Mouse (Mus musculus) spleen, adult 18-20 months (tissue): Measurements from ENCODE around the gene Sike1.

Experiments used
- DNase-seq, 2 experiments: peaks; one replicate each; pipeline ENCODE4 v3.0.0; 2022; ENCODE audit warnings: mixed read lengths in 2 of 2

The Sike1 gene

DNA sequence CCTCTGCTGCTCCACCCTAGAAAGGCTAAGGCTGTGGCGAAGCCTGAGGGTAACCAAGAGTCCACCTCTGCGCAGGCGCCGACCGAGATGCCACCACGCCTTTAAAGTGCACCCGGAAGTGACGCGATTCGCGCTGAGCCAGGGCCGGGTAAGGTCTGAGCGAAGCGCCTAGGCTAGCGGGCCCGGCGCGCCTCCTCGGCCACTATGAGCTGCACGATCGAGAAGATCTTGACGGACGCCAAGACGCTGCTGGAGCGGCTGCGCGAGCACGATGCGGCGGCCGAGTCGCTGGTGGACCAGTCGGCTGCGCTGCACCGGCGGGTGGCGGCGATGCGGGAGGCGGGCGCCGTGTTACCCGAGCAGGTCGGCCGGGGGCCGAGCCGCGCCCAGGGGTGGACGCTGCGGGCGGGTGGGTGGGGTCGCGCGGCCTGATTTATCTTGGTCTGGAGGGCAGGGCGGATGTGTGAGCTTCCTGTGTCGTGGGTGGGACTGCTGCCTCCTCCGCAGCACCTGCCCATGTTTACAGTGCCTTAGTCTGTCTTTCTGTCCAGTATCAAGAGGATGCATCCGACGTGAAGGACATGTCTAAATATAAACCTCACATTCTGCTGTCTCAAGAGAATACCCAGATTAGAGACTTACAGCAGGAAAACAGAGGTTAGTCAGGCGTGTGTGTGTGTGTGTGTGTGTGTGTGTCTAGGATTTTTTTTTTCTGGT, at the start of gene Sike1:
TSS of gene Sike1 (plus strand) at position 104 of the 717 bp plus-strand sequence.
- peak; percentile 94 to 97 for DNase-seq

DNA sequence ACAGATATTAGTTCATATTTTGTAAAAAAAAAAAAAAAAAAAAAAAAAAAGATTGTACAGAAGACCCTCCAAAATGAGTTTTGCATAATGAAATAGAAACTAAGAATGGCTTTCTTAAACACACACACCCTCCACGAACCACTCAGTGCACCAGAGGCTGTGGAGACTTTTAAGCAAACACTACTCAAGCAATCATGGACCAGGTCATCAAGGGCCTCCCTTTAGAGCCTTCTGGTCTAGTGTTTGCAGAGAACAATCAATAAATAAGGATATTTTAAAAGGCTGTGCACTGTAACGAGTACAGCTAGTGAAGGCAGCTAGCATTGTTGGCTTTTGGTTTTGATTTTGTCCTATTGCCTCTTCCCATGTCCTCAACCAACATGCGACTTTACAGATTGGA, 49.2 kb upstream of the Sike1 start:
- DNase-seq, result no peak

DNA sequence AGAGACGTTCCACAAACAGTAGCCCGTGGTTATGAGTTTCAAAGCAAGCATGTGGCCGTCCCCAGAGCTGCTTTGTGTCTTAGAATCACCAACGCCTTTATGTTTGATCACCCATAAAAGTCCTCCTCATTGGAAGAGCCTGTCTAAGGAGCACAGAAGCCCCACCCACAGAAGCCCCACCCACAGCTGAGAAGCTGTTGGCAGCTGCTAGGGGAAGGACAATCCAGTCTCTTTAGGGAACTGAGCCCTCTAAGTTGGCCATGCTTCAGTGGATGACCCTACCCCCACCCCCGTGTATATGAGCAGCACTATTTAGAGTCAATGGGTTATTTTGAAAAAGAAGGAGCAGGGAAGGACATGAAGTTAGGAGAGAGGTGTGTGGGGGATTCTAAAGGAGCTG, 48.6 kb upstream of the Sike1 start:
- DNase-seq, result peak in 1 of 2 experiments; percentile 14

DNA sequence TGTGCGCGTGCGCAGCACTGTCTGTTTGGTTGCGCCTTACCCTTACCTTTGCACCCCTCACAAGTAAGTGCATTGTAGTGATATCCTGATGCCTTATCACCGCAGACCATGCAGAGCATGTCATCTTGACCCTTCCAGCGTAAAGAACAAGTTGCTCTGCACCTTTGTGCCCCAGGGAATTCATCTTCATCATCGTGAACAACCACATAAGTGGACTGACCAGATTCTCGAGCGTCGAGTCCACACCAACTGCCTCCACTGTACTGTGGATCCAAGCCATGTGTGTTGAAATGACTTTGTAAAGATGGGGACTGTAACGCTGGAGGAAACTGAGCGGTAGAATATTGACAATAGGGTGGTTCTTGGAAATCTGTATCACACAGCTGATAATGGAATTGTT, 41.0 kb upstream of the Sike1 start:
- DNase-seq, result no peak

DNA sequence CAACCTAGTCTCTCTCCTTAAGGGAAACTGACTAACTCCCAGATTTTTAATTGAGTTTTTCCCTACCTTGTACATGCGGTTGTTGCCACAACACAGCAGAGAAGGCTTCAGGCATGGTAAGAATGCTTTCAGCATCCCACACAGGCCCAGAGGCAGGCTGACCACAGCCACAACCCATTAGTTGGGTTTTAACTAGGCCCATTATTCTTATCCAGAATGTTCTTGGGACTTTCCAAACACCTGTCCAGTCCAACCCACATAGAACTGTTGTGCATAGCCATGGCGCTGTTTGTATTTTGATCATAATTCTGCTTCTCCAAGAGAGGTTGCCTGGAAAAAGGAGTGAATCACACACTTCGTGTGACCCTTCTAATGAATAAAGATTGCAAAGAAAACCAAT, 40.4 kb upstream of the Sike1 start:
- no peak for DNase-seq

DNA sequence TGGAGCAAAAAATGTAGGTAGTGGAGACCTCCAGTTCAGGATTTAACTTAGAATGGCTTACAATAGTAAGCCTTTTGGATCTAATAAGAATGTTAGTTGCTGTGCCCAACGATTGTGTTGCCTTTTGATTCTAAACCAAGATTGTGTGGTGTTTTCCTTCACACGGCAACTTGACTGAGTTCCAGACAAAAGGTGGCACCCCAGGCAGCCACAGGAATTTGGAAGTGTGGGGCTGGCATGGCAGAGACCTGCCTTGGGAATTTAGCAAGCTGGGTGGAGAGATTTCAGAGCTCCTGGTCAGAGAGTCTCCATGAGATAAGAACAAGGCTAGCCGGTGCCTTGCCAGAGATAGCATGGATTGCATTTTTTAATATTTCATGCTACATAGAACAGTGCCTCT, 39.9 kb upstream of the Sike1 start:
- no peak for DNase-seq

DNA sequence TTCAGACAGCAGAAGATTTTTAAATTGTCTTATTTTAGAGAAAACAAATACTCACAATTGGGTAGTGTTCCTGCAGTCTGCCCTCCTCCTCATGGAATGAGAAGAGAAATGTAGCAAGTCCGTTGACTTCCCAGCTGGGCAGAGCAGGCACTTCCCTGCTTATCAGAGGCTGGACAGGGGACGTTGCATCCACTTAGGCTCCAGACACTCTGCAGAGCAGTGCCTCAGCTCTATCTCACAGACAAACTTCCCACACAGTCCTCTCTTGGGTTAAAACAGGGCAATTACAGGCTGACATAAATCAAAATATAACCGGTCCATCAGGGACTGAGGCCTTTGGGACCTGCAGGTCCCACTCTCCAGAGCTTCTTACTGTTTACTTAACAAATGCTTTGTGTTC, 31.5 kb upstream of the Sike1 start, which contains the start of gene Nr1h5:
TSS of gene Nr1h5 (minus strand) at position 101 of the 400 bp plus-strand sequence.
- no peak for DNase-seq

DNA sequence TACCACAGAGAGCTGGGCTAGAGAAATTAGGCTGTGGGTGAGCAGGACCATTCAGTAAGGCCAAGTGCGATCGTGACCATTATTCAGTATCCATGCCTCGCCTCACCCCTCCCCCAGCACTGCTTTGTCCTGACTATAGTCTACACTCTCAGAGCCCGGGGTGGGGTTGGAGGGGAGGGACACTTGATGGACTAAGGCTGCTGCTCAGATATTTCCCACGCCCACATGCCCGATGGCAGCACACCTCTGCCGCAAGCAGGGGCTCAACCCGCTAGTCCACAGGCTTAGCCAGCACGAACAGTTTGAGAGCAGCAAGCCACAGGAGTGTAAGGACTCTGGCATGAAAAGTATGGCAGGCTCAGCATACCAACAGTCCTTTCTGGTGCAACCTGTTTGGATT, 25.4 kb upstream of the Sike1 start:
- DNase-seq, result no peak

DNA sequence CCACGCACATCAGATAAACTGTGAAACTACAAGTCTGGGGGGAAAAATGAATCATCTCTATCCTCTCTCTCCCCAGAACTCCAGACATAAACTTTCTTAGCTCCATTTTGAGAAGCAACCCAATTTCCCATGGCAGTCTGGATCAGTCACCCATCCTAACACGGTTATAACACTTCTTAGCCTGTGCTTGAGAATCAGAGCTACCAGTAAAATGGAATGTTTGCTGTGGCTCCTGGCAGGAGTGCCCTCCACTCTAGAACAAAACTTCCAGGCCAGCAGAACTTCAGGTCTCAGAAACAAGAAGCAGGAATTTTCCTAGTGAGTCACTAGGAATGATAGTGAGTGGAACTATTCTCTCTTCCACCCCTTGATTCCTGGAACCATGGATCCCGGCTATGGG, 25.0 kb upstream of the Sike1 start:
- DNase-seq, result no peak

DNA sequence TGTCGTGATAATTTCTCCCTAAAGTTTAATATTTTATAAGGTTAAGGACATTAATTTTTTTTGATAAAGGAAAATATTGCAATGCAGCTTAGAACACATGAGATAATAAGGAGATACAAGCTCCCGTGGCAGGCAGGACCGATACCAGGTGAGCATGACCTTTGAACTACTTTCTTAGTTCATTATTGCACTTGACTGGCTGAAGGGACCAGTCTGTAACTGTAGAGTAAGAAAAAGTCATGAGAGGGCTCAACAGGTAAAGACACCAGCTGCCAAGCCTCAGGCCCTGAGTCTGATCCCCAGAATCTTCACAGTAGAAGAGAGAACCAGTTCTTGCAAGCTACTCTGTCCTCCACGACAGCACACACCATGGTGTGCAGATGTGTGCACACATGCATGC, 18.6 kb upstream of the Sike1 start:
- DNase-seq, result no peak

DNA sequence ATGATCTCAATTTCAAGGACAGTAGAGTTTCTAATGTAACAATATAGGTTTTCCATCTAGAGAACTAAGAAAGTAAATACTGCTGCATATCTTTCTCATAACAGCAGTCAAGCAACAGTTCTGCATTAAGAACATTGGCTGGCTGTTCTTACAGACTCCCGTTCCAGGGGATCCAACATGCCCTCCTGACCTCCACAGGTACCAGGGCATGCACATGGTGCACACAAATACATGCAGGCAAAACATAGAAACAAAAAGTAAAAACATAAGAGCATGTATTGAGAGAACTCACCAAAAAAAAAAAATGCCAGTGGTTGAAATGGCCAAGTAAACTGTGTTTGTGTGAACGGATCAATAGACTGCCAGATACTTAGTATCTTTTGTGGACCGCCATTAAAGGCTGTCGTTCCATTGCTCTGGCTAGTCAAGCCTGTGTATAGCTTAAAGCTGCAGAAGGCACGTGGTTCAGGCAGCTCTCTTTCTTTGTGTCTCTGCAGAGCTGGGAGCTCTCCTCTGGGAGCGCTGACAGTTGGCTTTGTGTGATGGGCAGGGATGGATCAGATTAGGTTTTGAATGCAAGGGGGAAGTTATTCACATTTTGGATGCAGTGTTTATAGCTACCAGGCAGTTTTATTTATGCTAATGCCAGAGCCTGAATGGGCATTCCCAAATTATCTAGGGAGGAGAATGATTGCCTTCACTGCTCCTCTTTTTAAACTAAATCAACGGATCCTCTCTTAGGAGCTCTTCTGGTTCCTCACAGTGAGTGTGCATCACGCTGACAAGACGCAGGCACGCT, 15.8 kb upstream of the Sike1 start:
- no peak for DNase-seq

DNA sequence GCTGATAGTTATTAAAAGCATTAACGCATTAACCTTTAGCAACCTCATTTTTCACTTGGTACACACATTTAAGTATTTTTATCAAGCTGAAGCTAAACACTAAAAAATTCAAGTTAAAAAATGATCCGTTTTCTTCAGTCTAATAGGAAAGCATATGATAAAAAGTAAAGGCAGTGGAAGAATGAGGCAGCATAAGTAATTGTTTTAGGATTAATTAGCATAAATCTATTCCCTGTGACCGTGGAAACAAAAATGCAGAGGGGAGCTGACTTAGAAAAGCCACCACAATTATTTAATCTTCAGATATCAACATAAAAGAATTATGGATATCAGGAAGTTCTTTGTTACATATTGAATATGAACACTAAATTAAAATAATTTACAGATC, 15.2 kb upstream of the Sike1 start:
- no peak for DNase-seq

DNA sequence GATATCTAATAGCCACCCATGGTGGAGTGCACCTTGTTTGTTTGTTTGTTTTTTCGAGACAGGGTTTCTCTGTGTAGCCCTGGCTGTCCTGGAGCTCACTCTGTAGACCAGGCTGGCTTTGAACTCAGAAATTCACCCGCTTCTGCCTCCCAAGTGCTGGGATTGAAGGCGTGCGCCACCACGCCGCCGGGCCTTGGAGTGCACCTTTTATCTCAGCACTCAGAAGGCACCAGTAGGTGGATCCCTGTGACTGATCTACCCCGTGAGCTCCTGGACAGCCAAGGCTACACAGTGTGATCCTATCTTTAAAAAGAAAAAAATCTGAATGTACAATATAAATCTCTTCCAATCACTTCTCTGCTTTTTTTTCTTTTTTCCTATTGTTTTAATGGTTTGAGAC, 4.5 kb upstream of the Sike1 start:
- no peak for DNase-seq

DNA sequence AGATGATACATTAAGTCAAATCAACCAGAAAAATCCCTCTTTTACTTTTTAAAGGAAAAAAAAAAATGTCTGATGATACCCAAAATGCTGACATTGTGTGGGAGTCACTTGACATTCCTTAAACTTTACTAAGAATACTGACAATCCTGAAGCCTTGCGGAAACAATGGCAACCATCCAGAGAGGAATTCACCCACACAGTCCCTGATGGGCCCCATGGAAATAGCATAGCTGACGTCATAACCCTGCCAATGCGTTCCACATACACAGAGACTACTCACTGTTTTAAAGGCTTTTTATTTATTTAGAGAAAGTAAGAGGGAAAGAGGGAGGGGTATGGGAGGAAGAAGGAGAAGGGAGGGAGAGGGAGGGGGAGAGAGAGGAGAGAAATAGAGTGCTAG, 2.6 kb upstream of the Sike1 start:
- DNase-seq, result no peak

DNA sequence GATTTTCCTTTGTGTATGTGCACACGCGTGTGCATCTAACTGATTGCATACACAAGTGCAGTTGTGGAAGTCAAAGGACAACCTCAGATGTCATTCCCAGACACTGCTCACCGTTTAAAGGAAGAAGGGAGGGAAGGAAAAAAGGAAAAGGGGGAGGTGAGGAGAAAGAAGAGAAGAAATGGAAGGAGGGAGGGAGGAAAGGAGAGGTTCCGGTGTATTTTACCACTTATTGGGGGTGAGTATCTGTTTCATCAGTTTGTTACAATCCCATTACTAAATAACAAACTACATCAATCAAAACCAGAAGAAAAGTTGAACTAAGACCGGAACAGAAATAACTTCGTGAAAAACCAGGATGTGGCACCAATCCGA, 289 bp upstream of the Sike1 start:
- DNase-seq, result no peak

DNA sequence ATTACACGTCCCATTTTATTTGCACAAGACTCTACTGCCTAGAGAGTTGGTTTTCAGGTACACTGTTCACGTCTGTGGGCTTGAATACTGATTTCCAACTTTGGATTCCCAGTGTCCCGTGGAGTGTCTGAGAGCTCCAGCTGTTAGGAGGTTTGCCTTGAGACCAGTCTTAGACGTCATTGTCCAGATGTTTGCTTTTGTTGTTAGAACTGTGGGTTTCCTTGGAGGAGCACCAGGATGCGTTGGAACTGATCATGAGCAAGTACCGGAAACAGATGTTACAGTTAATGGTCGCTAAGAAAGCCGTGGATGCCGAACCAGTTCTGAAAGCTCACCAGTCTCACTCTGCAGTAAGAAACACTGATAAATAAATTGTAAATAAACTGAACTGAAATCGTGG, 1.5 kb downstream of the Sike1 start:
- no peak for DNase-seq

DNA sequence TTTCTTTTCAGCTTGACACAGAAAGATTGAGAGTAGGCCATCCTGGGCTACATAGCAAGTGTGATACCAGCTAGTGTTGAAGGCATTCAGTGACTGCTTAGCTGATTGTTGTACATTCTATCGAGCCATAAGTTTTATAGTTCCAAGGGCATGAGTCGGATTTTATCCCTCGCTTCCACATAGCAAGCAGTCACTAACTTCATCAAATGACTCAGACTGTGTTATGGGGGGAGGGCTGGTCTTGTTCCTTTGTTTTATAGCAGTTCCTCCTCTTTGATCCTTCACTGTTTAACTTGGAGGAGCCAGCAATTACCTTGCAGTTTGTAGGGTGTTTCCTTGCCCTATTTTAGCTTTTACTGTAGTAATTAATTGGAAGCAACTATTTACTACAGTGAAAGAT, 2.1 kb downstream of the Sike1 start:
- DNase-seq, result no peak

DNA sequence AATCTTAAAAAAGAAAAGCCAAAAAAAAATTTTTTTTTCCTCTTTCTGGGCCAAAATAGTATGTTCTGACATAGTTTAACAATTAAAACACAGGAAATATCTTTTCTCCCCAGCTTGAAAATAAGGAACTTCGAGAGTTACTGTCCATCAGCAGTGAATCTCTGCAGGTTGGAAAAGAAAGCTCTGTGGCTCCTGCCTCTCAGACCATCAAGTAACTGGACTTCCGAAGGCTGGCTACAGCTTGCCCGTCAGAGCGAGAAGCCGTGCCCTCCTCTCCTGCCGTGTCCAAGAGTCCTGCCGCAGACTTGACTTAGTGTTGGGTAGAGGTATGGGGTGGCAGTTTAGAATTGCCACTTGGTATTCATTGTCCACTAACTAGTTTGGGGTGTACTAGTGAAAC, 6.1 kb downstream of the Sike1 start:
- no peak for DNase-seq

DNA sequence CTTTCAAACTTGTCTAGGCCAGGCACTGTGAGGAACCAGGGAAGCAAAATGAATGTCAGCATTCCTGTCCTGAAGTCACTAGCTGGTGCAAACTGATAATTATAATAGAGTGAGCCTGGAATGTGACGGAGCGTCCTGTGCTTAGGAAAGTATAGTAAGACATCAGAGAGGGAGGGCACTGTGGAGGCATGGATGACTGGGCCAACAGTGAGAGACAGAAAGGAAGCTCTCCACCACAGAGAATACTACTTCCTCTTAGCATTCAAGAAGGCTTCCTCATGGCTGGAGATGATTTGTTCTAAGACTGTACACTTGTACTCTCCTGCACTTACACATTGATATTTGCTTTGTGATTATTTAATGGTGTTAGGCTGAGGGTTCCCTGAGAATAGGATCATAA, 21.8 kb downstream of the Sike1 start:
- DNase-seq, result peak; percentile 14 to 31

DNA sequence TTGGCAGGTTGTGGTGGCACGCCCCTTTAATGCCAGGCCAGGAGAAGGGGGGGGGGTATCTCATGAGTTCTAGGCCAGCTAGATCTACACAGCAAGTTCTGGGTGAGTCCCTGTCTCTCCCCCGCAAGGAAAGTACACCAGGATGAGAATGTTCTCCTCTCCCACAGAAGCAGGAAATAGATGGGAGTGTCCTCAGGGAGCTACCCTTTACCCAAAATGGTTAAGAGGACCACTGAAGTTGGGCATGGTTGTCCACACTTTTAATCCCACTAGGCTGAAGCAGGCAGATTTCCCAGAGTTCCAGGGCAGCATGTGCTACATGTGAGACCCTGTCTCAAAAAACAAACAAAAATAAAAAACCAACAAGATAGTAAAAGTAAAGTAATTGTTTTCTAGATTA, 24.0 kb downstream of the Sike1 start:
- no peak for DNase-seq

DNA sequence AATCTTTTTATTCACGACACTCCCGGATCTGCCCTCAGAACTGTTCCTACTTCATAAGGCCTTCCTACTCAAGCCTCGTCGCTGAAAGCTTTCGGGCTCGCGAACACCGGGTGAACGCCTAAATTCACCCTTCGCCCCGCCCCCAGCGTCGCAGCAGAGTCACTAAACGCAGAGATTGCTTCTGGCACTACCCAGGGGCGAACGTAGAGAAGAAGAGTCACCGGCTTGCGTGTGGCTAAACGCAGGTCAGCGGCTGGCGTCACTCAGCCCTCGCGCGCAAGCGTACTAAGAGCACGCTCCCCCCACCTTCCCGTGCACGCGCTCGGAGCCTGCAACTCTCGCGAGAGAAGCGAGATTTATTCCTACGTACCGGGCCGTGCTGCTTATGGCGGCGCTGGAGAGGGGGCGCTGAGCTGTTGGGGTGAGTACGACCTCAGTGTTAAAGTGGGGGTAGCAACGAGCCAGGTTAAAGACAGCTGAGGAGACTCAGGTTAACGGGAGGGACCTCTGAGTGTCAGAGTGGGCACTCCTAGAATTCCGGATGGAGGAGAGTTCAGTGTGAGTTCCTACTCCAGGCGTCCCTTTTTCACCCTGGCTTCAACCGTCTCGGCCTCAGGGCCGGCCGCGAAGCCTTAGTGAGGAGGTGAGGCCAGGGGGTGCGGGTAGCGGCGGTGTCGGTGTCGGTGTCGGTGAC, 24.9 kb downstream of the Sike1 start, which contains the start of gene Csde1:
TSS of gene Csde1 (plus strand) at position 178 of the 694 bp plus-strand sequence.
- peak; percentile 95 for DNase-seq

DNA sequence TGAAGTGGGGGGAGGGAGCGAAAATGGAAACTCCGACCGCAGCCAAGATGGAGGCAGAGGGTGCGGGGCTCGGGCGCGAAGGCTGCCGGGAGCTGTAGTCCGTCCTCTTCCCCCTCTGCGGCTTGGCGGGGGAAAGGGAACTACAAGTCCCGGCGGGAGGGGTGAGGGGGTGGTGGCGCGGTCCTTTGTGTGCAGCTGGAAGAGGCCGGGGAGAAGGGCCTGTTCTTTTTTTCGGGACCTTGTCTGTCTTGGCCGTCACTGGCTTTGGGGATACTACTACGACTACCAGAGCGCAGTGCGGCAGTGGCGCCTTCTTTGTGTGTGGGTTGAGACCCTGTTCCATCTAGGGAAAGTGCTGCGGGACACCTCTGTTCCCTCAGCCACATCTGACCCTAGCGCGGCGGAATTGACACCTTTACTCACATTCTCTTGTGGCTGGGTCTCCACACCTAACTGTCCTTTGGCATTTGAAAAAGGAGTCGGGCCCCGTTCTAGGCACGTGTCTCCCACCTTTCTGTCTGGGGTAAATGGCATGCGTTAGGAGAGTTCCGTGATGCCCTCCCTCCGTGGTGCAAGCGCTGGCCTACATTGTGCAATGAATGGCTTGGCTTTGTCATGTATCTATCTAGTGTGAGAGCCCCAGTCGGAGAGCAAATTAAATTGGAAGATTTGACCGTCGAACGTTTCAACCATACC, 25.6 kb downstream of the Sike1 start:
- peak; percentile 83 to 84 for DNase-seq

DNA sequence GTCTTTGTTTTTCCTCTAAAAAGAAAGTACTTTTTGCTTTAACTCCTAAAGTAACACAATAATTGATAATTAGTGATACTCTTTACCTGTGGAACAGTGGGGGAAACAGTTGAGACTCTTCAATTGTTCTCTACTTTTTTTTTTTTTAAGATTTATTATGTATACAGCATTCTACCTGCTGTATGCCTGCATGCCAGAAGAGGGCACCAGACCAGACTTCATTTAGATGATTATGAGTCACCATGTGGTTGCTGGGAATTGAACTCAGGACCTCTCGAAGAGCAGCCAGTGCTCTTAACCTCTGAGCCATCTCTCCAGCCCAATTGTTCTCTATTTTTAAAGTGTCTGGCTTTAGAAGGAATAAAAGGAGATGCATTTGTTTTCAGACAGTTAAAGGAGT, 30.7 kb downstream of the Sike1 start:
- DNase-seq, result no peak
